Mouse (Mus musculus) erythroblast, embryonic 14.5 days (primary cell): ENCODE measurements around the gene Pla2g4d.

Experiments
- GATA1 ChIP-seq: IDR thresholded peaks from 2 replicates; pipeline ENCODE4 v1.6.1; 2012; ENCODE audit warnings: low read length, inconsistent platforms, mixed read lengths
- TAL1 ChIP-seq: IDR thresholded peaks from 3 replicates; pipeline ENCODE4 v1.6.1; 2012; ENCODE audit warnings: low read length, inconsistent platforms, mixed read lengths

DNA sequence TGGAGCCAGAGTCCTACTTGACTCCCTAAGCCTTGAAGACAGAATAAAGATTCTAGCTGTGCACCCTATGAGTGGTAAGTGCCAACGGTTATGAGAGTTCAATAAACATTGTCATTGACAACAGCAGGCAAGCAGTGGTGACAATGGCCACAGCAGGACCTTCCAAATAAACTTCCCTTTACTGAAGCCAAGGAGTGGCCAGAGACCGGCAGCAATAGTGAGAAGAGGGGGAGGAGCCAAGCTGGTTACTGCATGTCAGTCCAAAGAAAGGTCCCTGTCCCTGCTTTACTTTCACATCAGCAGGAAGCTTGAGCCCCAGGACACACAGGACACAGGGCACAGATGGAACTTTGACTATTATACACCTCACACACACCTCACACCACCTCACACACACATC is 7.2 kb upstream of the Pla2g4d start:
- no peak for TF ChIP-seq GATA1
- TF ChIP-seq TAL1: no peak
